Mouse (Mus musculus): ENCODE results near the gene Tecpr1. TPM values are rescaled to one million over a fixed set of nuclear protein-coding genes. Genes with fewer than 3 reads are reported as not detected.

The Tecpr1 gene
- polyA plus RNA-seq, 1 experiment from 2014 or later = 3.2 TPM

- no peak overlapping the region for H3K4me3 ChIP-seq (ENCODE audit: low read depth, low read length)
- H3K9me3 ChIP-seq (replicated peaks; ENCODE audit: control insufficient read depth, low read length) = no peaks in the 10 kb centered on the region
- no peaks in the 10 kb centered on the region for H3K36me3 ChIP-seq (ENCODE audit: control insufficient read depth, insufficient read depth)
- H3K27me3 ChIP-seq (ENCODE audit: control insufficient read depth, insufficient read depth, low read depth, low read length) = no peaks in the 10 kb centered on the region
- no peak overlapping the region for H3K27ac ChIP-seq (ENCODE audit: low read length)
- no peak overlapping the region for H3K9ac ChIP-seq (ENCODE audit: low read depth, low read length)
- no peak overlapping the region for H3K4me2 ChIP-seq (ENCODE audit: low read depth, low read length)
- 68% methylated on average over 7 of the region's 7 CpGs for WGBS (ENCODE audit: insufficient replicate concordance)
- ATAC-seq (ENCODE audit: low read depth) = no peak
- H3K4me1 ChIP-seq (ENCODE audit: control insufficient read depth, low read depth, low read length) = peaks cover 12% of the 10 kb centered on the region
Measured at GRCm38 (mm10) chr5:144194416-144194815, 29.0 kb downstream of the Tecpr1 start.

DNA sequence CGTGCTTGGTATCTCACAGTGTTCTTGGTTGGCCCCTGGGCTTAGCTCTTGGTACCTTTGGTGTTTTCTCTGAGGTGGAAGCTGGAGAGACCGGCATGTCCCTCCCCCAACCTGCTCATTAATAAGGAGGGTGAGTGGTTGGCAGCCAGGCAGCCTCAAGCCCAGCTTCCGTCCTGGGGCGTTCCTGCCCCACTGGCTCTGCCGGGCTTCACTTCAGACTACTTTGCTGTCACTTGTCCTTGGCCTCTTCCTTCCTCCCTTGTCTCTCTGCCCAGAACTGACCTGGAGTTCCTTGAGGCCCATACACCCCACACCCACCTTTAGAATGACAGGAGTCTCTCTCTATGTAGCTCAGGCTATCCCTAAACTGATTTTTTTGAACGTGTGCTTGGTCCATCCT is 30.7 kb downstream of the Tecpr1 start:
- H3K36me3 ChIP-seq (ENCODE audit: control insufficient read depth, insufficient read depth) = no peaks in the 10 kb centered on the region
- H3K27me3 ChIP-seq (ENCODE audit: control insufficient read depth, insufficient read depth, low read depth, low read length) = no peaks in the 10 kb centered on the region
- peaks cover 14% of the 10 kb centered on the region for H3K4me1 ChIP-seq (ENCODE audit: control insufficient read depth, low read depth, low read length)
- H3K4me3 ChIP-seq (ENCODE audit: low read depth, low read length) = no peak overlapping the region
- H3K27ac ChIP-seq (ENCODE audit: low read length) = no peak overlapping the region
- WGBS (ENCODE audit: insufficient replicate concordance) = 48% methylated on average over 6 of the region's 6 CpGs
- no peaks in the 10 kb centered on the region for H3K9me3 ChIP-seq (replicated peaks; ENCODE audit: control insufficient read depth, low read length)
- H3K4me2 ChIP-seq (ENCODE audit: low read depth, low read length) = no peak overlapping the region
- no peak overlapping the region for H3K9ac ChIP-seq (ENCODE audit: low read depth, low read length)
- ATAC-seq (ENCODE audit: low read depth) = no peak

- no peak for ATAC-seq (ENCODE audit: low read depth)
- H3K4me3 ChIP-seq (ENCODE audit: low read depth, low read length) = no peak overlapping the region
- no peak overlapping the region for H3K4me2 ChIP-seq (ENCODE audit: low read depth, low read length)
- H3K36me3 ChIP-seq (ENCODE audit: control insufficient read depth, insufficient read depth) = peaks cover 1% of the 10 kb centered on the region; the same call in 1 of the 2 replicates
- H3K9ac ChIP-seq (ENCODE audit: low read depth, low read length) = no peak overlapping the region
- no peaks in the 10 kb centered on the region for H3K27me3 ChIP-seq (ENCODE audit: control insufficient read depth, insufficient read depth, low read depth, low read length)
- no peaks in the 10 kb centered on the region for H3K9me3 ChIP-seq (replicated peaks; ENCODE audit: control insufficient read depth, low read length)
- H3K27ac ChIP-seq (ENCODE audit: low read length) = no peak overlapping the region
- WGBS (ENCODE audit: insufficient replicate concordance) = 68% methylated on average over 23 of the region's 23 CpGs
- peaks cover 14% of the 10 kb centered on the region for H3K4me1 ChIP-seq (ENCODE audit: control insufficient read depth, low read depth, low read length)
Measured at GRCm38 (mm10) chr5:144191026-144191425, 32.4 kb downstream of the Tecpr1 start.

- peak; percentile 78 for ATAC-seq (ENCODE audit: low read depth)
- H3K4me1 ChIP-seq (ENCODE audit: control insufficient read depth, low read depth, low read length) = peaks cover 14% of the 10 kb centered on the region
- H3K9ac ChIP-seq (ENCODE audit: low read depth, low read length) = no peak within 1 kb of the TSS
- no peaks in the 10 kb centered on the region for H3K9me3 ChIP-seq (replicated peaks; ENCODE audit: control insufficient read depth, low read length)
- peaks cover 4% of the 10 kb centered on the region; the same call in 1 of the 2 replicates for H3K36me3 ChIP-seq (ENCODE audit: control insufficient read depth, insufficient read depth)
- no peak within 1 kb of the TSS for H3K27ac ChIP-seq (ENCODE audit: low read length)
- peak within 1 kb of the TSS; percentile 47 for H3K4me3 ChIP-seq (ENCODE audit: low read depth, low read length)
- WGBS (ENCODE audit: insufficient replicate concordance) = 3% methylated on average over 25 of the region's 26 CpGs
- no peaks in the 10 kb centered on the region for H3K27me3 ChIP-seq (ENCODE audit: control insufficient read depth, insufficient read depth, low read depth, low read length)
- peak within 1 kb of the TSS; percentile 56 for H3K4me2 ChIP-seq (ENCODE audit: low read depth, low read length)
Measured at GRCm38 (mm10) chr5:144189950-144190583, 33.3 kb downstream of the Tecpr1 start, which contains the start of gene Bhlha15. Gene Bhlha15, plus strand, starts transcription at chr5:144190286.

DNA sequence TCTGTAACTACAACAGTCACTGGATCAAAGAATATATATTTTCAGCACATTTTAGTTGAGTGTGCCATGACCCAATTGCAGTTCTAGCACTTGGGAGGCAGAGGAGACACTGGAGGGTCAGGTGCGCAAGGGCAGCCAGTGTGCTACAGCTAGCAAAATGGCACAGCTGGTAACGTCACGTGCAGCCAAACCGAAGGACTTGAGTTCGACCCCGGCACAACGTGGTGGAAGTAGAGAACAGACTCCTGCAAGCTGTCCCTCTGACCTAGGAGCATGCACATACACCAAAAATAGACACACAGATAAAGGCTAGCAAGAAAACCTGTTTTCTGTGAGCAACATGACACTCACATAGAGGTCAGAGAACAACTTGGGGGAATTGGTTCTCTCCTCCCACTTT is 34.1 kb downstream of the Tecpr1 start:
- Histone ChIP-seq H3K27ac (ENCODE audit: low read length) (no peak overlapping the region), H3K27me3 (ENCODE audit: control insufficient read depth, insufficient read depth, low read depth, low read length) (no peaks in the 10 kb centered on the region), H3K4me2 (ENCODE audit: low read depth, low read length) (no peak overlapping the region), H3K9ac (ENCODE audit: low read depth, low read length) (no peak overlapping the region), H3K4me3 (ENCODE audit: low read depth, low read length) (no peak overlapping the region), H3K9me3 (replicated peaks; ENCODE audit: control insufficient read depth, low read length) (no peaks in the 10 kb centered on the region), H3K4me1 (ENCODE audit: control insufficient read depth, low read depth, low read length) (peaks cover 14% of the 10 kb centered on the region), H3K36me3 (ENCODE audit: control insufficient read depth, insufficient read depth) (peaks cover 4% of the 10 kb centered on the region; the same call in 1 of the 2 replicates)
- WGBS (ENCODE audit: insufficient replicate concordance) = 62% methylated on average over 7 of the region's 7 CpGs
- ATAC-seq (ENCODE audit: low read depth) = no peak

- ATAC-seq (ENCODE audit: low read depth) = no peak
- no peak overlapping the region for H3K27ac ChIP-seq (ENCODE audit: low read length)
- peaks cover 14% of the 10 kb centered on the region for H3K4me1 ChIP-seq (ENCODE audit: control insufficient read depth, low read depth, low read length)
- no peaks in the 10 kb centered on the region for H3K9me3 ChIP-seq (replicated peaks; ENCODE audit: control insufficient read depth, low read length)
- no peak overlapping the region for H3K9ac ChIP-seq (ENCODE audit: low read depth, low read length)
- H3K36me3 ChIP-seq (ENCODE audit: control insufficient read depth, insufficient read depth) = peaks cover 4% of the 10 kb centered on the region; the same call in 1 of the 2 replicates
- no peak overlapping the region for H3K4me3 ChIP-seq (ENCODE audit: low read depth, low read length)
- H3K4me2 ChIP-seq (ENCODE audit: low read depth, low read length) = no peak overlapping the region
- H3K27me3 ChIP-seq (ENCODE audit: control insufficient read depth, insufficient read depth, low read depth, low read length) = no peaks in the 10 kb centered on the region
- WGBS (ENCODE audit: insufficient replicate concordance) = 67% methylated on average over 6 of the region's 6 CpGs
Measured at GRCm38 (mm10) chr5:144188422-144188821, 35.0 kb downstream of the Tecpr1 start.

- Histone ChIP-seq H3K27ac (ENCODE audit: low read length) (no peak overlapping the region), H3K27me3 (ENCODE audit: control insufficient read depth, insufficient read depth, low read depth, low read length) (no peaks in the 10 kb centered on the region), H3K4me1 (ENCODE audit: control insufficient read depth, low read depth, low read length) (peaks cover 11% of the 10 kb centered on the region), H3K4me2 (ENCODE audit: low read depth, low read length) (no peak overlapping the region), H3K9ac (ENCODE audit: low read depth, low read length) (no peak overlapping the region), H3K4me3 (ENCODE audit: low read depth, low read length) (no peak overlapping the region), H3K9me3 (replicated peaks; ENCODE audit: control insufficient read depth, low read length) (no peaks in the 10 kb centered on the region), H3K36me3 (ENCODE audit: control insufficient read depth, insufficient read depth) (peaks cover 4% of the 10 kb centered on the region; the same call in 1 of the 2 replicates)
- ATAC-seq (ENCODE audit: low read depth) = no peak
- WGBS (ENCODE audit: insufficient replicate concordance) = 90% methylated on average over 21 of the region's 21 CpGs
Measured at GRCm38 (mm10) chr5:144184350-144185045, 38.9 kb downstream of the Tecpr1 start.

- H3K27me3 ChIP-seq (ENCODE audit: control insufficient read depth, insufficient read depth, low read depth, low read length) = no peaks in the 10 kb centered on the region
- no peak overlapping the region for H3K4me2 ChIP-seq (ENCODE audit: low read depth, low read length)
- peaks cover 8% of the 10 kb centered on the region; the same call in 1 of the 2 replicates for H3K4me1 ChIP-seq (ENCODE audit: control insufficient read depth, low read depth, low read length)
- H3K36me3 ChIP-seq (ENCODE audit: control insufficient read depth, insufficient read depth) = peaks cover 4% of the 10 kb centered on the region; the same call in 1 of the 2 replicates
- no peak overlapping the region for H3K4me3 ChIP-seq (ENCODE audit: low read depth, low read length)
- H3K9me3 ChIP-seq (replicated peaks; ENCODE audit: control insufficient read depth, low read length) = no peaks in the 10 kb centered on the region
- 72% methylated on average over 7 of the region's 7 CpGs for WGBS (ENCODE audit: insufficient replicate concordance)
- H3K9ac ChIP-seq (ENCODE audit: low read depth, low read length) = no peak overlapping the region
- H3K27ac ChIP-seq (ENCODE audit: low read length) = no peak overlapping the region
- peak; percentile 19; the same call in 1 of the 2 replicates for ATAC-seq (ENCODE audit: low read depth)
Measured at GRCm38 (mm10) chr5:144183647-144184335, 39.6 kb downstream of the Tecpr1 start.

DNA sequence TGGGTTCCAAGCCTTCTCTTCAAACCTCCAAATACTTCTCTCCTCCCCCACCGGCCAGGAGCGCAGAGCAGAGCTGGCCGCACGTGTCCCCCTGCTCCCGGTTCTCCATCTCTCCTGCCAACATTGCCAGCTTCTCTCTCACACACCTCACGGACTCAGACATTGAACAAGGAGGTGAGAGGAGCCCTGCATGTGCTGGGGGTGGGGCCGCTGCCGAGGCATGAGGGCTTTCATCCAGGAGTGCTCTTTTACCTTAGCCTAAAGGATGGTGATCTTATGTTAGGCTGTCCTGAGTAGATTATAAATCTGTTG is 40.2 kb downstream of the Tecpr1 start:
- Histone ChIP-seq H3K4me2 (ENCODE audit: low read depth, low read length) (no peak overlapping the region), H3K27me3 (ENCODE audit: control insufficient read depth, insufficient read depth, low read depth, low read length) (no peaks in the 10 kb centered on the region), H3K4me3 (ENCODE audit: low read depth, low read length) (no peak overlapping the region), H3K27ac (ENCODE audit: low read length) (no peak overlapping the region), H3K4me1 (ENCODE audit: control insufficient read depth, low read depth, low read length) (peaks cover 8% of the 10 kb centered on the region; the same call in 1 of the 2 replicates), H3K9ac (ENCODE audit: low read depth, low read length) (no peak overlapping the region), H3K36me3 (ENCODE audit: control insufficient read depth, insufficient read depth) (peaks cover 4% of the 10 kb centered on the region; the same call in 1 of the 2 replicates), H3K9me3 (replicated peaks; ENCODE audit: control insufficient read depth, low read length) (no peaks in the 10 kb centered on the region)
- no peak for ATAC-seq (ENCODE audit: low read depth)
- 62% methylated on average over 8 of the region's 8 CpGs for WGBS (ENCODE audit: insufficient replicate concordance)

Data from liver, embryonic 16.5 days (tissue).